Mouse (Mus musculus): ENCODE data around the gene Rptor.

DNA sequence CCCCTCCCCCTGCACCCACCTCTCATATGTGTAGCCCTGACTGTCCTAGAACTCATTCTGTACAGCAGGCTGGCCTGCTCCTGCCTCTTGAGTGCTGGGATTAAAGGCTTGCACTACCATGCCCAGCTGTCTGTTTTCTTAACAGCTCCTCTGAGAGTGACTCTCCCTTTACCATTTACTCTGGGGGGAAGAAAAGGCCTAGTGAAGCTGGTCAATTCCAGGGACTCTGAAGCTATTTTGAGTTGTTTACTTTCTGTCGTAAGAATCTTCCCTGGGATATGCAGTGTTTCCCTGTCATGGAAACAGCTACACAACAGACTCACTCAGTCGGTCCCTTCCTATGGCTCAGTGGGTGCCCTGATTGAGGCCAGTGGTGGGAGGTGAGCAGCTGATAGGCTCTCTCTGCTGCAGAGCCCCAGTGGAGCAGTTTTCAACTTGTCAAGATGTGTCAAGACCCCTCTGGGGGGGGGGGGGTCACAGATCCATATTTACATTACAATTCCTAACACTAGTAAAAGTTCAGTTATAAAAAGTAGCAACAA lies 63.9 kb downstream of the Rptor start:
- no peak for TF ChIP-seq CTCF (IDR thresholded peaks at IDR 0.05; ENCODE audit: borderline replicate concordance, extremely low read depth, insufficient read depth, insufficient read length)
- no peak for TF ChIP-seq POLR2A (IDR thresholded peaks at IDR 0.05; ENCODE audit: borderline replicate concordance, extremely low read depth, insufficient read depth, insufficient read length, poor library complexity, severe bottlenecking)
